Mouse (Mus musculus): ENCODE measurements around the gene Crk.
A peak's percentile ranks its signal among the peaks of the same experiment; 100 is the strongest.

GRCm38 (mm10) chr11:75713949-75714348, 34.9 kb downstream of the Crk start:
- peak; percentile 74 for TF ChIP-seq CTCF (IDR thresholded peaks at IDR 0.05; ENCODE audit: low read depth)
- TF ChIP-seq EP300 (IDR thresholded peaks at IDR 0.05; ENCODE audit: low read depth) = no peak

Data from liver, postnatal 0 days (tissue).